Mouse (Mus musculus) T-cell, adult 2 months (primary cell): Measurements from ENCODE around the gene Olfr984.

Source experiments
- DNase-seq: peaks from one replicate; pipeline ENCODE4 v3.0.0; 2022; ENCODE audit warnings: low spot score

The Olfr984 gene

GRCm38 (mm10) chr9:40114106-40114505, at the start of gene Olfr984:
TSS of gene Olfr984 (minus strand) at chr9:40114206.
- no peak for DNase-seq

GRCm38 (mm10) chr9:40155118-40155644, 41.2 kb upstream of the Olfr984 start:
- no peak for DNase-seq

- no peak for DNase-seq
Observed at GRCm38 (mm10) chr9:40141544-40141943, 27.5 kb upstream of the Olfr984 start.

GRCm38 (mm10) chr9:40139484-40139883, 25.5 kb upstream of the Olfr984 start:
- DNase-seq: no peak

- DNase-seq: no peak
Observed at GRCm38 (mm10) chr9:40136987-40137688, 23.1 kb upstream of the Olfr984 start.

GRCm38 (mm10) chr9:40130556-40130955, 16.6 kb upstream of the Olfr984 start:
- no peak for DNase-seq

- DNase-seq: no peak
Observed at GRCm38 (mm10) chr9:40130084-40130483, 16.1 kb upstream of the Olfr984 start, which contains the start of gene Olfr985. TSS of gene Olfr985 (minus strand) at chr9:40130184.

GRCm38 (mm10) chr9:40117287-40117659, 3.3 kb upstream of the Olfr984 start:
- DNase-seq: no peak

GRCm38 (mm10) chr9:40116645-40117286, 2.8 kb upstream of the Olfr984 start:
- no peak for DNase-seq

GRCm38 (mm10) chr9:40094769-40095168, 19.2 kb downstream of the Olfr984 start:
- no peak for DNase-seq

GRCm38 (mm10) chr9:40093495-40093894, 20.5 kb downstream of the Olfr984 start, which contains the start of gene Olfr983:
TSS of gene Olfr983 (minus strand) at chr9:40093595.
- DNase-seq: no peak

- no peak for DNase-seq
Observed at GRCm38 (mm10) chr9:40073529-40073928, 40.5 kb downstream of the Olfr984 start, which contains the start of gene Olfr982. TSS of gene Olfr982 (plus strand) at chr9:40073829.

- no peak for DNase-seq
Observed at GRCm38 (mm10) chr9:40050138-40050537, 63.9 kb downstream of the Olfr984 start.
